Mouse (Mus musculus): ENCODE measurements around the gene Tnp2. TPM values are rescaled to one million over a fixed set of nuclear protein-coding genes. Genes with fewer than 3 reads are reported as not detected.
A peak's percentile ranks its signal among the peaks of the same experiment; 100 is the strongest.
"Not testable (repeated sequence)": the region's sequence is repeated elsewhere in the genome, so short reads cannot be mapped to it uniquely, and the experiment has no call there.

Tnp2 gene
- not detected in 2 replicates for polyA plus RNA-seq (2012; rRNA removed)

DNA sequence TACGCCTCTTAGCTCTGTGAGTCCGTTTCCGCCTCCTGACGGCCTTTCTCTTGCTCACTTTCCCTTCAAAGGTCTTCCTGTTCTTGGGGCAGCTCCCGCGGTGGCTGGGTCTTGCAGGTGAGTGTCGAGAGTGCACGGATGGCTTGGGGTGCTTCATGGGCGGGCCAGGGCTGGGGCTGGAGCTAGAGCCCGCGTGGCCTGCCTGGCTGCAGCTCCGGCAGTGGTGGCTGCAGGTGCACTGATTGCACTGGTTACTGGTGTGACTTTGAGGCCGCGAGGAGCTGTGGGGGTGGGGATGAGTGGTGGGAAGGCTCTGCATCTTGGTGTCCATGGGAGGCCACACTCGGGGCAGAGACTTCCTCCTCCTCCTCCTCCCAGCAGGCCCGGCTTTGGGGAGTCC lies at the start of gene Tnp2:
Gene Tnp2 (minus strand): TSS at position 390 of the 400 bp plus-strand sequence.
- DNase-seq (ENCODE audit: low spot score) = no peak

- no peak for DNase-seq (ENCODE audit: low spot score)
These were observed 49.4 kb upstream of the Tnp2 start for GRCm38 (mm10) chr16:10837903-10838302.

- no peak for DNase-seq (ENCODE audit: low spot score)
These were observed 48.8 kb upstream of the Tnp2 start for GRCm38 (mm10) chr16:10837250-10837649.

DNA sequence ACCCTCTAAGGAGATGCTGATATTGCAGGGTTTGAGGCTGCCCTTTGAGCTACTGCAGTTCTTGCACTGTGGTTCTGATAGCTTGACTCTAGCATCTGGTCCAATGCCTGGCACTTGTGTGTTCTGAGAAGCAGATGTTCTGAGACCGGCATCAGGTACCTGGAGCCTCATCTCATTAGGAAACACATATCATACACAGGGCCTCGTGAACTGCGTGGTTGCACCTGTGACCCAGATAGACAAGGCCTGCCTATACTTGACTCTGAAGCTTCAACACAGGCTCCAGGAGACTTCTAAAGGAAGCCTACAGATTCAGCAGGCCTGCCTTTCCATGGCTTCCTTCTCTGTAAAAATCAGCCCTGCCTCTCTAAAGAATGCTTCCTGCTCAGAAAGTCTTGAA lies 47.9 kb upstream of the Tnp2 start:
- no peak for DNase-seq (ENCODE audit: low spot score)

GRCm38 (mm10) chr16:10834911-10835587 lies 46.6 kb upstream of the Tnp2 start, which contains the start of gene Rmi2:
Gene Rmi2 (plus strand): TSS chr16:10835059.
- DNase-seq (ENCODE audit: low spot score) = peak; percentile 68

DNA sequence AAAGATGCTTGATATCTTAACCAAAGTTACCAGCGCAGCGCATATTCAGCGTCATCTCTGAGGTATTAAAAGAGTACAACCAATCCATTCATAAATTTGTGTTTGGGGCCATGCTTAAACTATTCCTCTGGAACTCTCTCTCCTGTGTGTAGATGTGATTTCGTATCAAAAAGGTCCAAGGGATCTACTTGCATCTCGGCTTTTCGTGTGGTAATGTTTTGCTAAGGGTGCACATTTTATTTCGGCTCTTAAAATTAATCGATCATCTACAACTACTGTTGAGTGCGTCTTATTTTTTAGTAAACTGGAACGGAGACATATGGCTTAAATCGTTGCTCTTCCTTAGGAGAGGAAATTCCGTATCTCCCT lies 46.1 kb upstream of the Tnp2 start:
- DNase-seq (ENCODE audit: low spot score) = no peak

DNA sequence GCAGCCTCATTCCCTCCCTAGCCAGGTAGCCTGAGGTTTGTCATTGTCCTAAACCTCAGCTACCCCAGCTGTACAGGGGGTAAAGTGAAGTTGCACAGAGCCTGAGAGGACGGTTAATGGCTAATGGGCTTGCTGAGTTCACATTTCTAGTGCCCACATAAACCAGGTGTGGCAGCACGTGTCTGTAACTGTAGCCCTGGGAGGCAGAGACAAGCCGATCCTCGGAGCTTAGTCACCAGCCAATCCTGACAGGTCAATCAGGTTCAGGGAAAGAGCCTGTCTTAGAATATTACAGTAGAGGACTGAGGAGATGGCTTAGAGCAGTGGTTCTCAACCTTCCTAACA lies 40.0 kb upstream of the Tnp2 start:
- no peak for DNase-seq (ENCODE audit: low spot score)

- no peak for DNase-seq (ENCODE audit: low spot score)
These were observed 39.5 kb upstream of the Tnp2 start for GRCm38 (mm10) chr16:10827766-10828460.

DNA sequence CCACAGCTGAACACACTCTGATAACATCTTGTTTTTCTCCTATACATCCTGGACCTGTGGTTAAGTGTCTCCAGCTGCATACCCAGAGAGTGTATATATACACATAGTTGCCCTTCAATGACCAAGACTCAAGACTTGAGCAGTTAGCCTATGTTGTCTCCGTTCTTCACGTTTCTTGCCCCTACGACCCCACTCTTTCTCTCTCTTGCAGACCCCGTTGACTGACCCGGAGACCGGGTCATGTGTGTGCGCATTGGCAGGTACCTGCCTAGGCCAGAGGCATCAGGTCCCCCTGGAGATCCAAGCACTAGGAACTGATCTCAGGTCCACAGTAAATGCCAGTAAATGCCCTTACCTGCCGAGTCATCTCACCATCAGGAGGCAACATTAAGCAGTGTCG lies 38.8 kb upstream of the Tnp2 start:
- DNase-seq (ENCODE audit: low spot score) = no peak

- no peak for DNase-seq (ENCODE audit: low spot score)
These were observed 37.4 kb upstream of the Tnp2 start for GRCm38 (mm10) chr16:10825840-10826239.

DNA sequence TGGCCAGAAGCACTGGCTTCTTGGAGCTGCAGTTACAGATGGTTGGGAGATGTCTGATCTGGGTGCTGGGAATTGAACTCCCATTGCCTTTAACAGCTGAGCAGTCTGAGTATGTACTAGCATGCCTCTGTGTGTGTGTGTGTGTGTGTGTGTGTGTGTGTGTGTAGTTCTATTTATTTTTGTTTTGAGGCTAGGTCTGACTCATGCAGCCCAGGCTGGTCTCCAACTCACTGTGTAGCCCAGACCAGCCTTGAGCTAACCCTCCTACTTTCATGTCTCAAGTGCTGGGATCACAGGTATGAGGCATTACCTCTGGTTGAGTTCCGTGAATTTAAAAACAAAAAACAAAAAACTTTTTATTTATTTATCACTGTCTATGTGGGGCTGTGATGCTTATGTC lies 36.1 kb upstream of the Tnp2 start:
- no peak for DNase-seq (ENCODE audit: low spot score)

DNA sequence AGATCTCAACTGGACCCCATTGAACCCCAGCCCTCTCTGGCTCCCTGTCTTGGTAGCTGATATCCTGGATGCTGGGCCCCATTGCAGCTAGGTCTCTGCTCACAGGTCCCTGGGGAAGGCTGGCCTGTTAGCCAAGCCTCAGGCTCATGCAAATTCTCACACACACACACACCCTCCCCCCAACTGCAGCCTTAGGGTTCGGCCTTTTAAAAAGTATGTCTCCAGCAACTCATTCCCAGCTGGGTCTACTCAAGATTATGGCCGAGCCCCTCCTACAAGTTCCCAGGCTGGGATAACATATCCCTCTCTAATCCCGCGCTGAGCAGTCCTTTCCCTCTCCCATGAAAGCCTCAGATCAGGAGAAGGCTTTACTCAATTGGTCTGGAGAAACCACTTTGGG lies 32.9 kb upstream of the Tnp2 start:
- no peak for DNase-seq (ENCODE audit: low spot score)

DNA sequence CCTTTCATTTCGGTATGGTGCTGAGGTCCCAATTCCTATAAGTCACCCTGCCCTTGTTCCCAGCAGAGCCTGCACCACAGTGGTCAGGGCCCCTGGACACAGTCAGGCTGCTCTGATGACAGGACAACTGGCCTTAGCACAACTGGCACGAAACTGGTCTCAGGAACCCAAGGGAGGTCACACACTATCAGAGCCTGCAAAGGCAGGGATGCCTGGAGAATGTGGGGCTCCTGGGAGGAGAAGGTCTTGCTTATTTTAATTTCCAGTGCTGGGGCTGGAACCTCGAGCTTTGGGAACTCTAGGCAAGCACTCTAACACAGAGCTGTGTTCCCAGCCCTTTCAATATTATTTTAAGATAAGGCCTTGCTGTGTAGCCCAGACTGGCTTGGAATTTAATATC lies 31.5 kb upstream of the Tnp2 start:
- no peak for DNase-seq (ENCODE audit: low spot score)

GRCm38 (mm10) chr16:10818579-10819135 lies 30.2 kb upstream of the Tnp2 start:
- no peak for DNase-seq (ENCODE audit: low spot score)

DNA sequence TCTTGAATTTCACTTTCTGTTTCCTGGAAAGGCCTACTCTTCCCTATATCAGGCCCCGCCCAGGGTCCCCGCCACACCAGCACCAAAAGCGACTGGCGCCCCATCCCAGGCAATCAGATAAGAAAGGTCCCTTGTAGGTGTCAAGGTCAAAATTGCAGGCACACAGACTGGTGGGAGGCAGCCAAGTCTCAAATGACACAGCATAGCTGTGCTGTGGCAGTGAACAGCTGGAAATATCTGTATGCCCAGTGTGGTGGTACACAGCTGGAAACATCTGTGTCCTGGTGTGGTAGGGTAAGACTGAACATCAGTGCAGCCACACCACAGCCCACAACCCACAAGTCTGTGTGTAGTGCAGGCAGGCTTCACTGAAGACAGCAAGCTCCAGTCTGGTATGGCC lies 26.4 kb upstream of the Tnp2 start:
- no peak for DNase-seq (ENCODE audit: low spot score)

DNA sequence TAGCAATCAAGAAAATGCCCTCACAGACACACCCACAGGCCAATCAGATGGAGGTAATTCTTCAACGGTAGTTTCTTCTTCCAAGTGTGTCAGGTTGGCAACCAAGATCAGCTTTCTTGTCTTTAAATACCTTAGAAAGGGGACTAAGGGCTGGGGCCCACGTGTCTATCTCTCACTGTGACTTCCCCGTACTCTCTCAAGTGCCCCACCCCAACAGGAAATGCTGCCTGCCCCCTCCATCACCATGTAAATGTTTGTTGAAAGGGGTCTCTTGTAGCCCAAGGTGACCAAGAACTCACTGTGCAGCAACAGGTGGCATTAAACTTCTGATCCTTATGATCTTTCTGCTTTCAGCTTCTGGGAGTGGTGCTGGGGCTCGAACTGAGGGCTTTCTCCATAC lies 25.3 kb upstream of the Tnp2 start:
- no peak for DNase-seq (ENCODE audit: low spot score)

DNA sequence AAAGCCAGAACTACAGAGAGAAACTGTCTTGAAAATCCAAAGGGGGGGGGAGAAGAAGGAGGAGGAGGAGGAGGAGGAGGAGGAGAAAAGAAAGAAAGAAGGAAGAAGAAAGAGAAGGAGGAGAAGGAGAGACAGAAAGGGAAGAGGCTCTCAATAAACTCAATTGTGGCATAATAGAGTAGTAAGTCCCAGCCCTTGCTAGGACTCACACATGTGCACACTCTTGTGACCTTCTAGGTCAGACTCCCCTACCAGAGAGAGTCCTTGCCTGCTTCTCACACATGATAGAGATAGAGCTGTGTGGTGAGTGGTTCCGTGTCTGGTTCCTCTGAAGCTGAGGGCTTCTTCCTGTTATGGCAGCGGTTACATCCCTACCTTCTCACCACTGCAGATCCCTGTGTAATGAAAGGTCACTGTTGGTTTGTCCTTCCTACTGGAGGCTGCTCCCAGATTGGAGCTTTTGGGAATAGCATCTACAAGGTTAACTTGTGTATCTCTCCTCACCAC lies 24.5 kb upstream of the Tnp2 start, which contains the start of gene Gm11172:
Gene Gm11172 (plus strand): TSS at position 51 of the 507 bp plus-strand sequence.
- no peak for DNase-seq (ENCODE audit: low spot score)

GRCm38 (mm10) chr16:10810376-10810775 lies 21.9 kb upstream of the Tnp2 start:
- DNase-seq (ENCODE audit: low spot score) = no peak

DNA sequence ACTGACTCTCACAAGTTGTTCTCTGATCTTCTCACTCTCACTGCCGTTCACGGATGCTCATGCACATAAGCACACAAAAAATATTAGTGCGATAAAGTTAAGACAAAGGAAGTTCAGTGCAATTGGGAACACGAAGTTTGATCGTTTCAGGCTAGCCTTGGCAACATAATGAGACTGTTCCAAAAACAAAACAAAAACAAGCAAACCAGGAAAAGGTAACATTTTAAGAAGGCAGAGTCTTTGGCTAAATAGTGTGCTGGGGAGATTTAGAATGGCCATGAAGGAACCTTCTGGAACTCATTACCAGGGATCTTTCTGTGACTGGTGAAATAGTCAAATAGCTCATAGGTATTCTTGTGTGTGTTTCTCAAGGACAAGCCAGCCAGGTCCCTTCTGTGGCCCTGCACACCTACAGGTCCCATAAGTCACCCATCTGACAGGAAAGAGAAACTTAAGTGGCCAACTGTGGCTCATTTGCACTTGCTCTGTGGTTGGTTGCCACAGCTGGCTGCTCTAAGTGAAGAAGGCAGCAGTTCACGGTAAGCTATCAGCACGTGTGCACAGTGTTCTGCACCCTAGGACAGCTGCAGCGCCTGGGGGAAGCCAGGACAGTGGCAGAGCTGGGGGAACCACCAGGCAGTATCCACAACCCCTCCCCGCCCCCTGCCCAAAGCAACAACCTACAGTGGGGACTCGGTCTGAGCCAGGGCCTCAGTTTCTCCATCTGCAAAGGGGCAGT lies 17.5 kb upstream of the Tnp2 start, which contains the start of gene Prm1:
Gene Prm1 (minus strand): TSS at position 51 of the 739 bp plus-strand sequence.
- no peak for DNase-seq (ENCODE audit: low spot score)

GRCm38 (mm10) chr16:10802420-10802819 lies 14.0 kb upstream of the Tnp2 start:
- not testable (repeated sequence) for DNase-seq (ENCODE audit: low spot score)

DNA sequence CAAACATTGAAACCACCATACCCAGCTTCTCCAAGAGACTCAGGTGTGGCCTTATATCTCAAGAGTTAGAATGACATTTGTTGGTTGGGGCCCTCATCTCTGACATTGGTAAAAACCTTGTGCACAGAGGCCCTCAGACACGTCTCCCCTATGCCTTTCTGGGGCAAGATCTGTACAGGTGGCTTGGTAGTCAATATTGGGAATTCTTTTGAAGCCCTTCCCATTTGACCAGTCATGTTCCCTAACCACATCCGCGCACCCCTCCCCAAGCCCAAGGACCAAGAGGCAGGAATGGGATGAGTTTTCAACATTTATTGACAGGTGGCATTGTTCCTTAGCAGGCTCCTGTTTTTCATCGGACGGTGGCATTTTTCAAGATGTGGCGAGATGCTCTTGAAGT lies 7.6 kb upstream of the Tnp2 start, which contains the start of gene Prm2:
Gene Prm2 (minus strand): TSS at position 101 of the 400 bp plus-strand sequence.
- DNase-seq (ENCODE audit: low spot score) = no peak

DNA sequence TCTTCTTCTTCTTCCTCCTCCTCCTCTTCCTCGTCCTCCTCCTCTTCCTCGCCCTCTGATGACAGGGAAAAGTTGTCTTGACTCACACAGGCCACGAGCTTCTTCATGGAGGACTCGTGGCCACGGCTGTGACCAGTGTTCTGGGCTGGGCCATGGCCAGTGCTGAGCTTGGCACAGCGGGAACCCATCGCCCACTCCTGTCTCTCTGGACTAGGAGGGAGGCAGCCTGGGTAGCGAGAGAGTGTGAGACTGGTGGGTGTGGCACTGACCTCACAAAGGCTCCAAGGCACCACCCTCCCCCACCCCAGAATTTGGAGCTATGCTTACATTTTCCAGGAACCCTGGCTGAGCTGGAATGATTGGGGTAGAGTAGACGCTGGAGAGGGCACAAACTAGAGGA lies 2.2 kb upstream of the Tnp2 start, which contains the start of gene Prm3:
Gene Prm3 (minus strand): TSS at position 213 of the 400 bp plus-strand sequence.
- DNase-seq (ENCODE audit: low spot score) = no peak

Measured in urinary bladder, adult 2 months (tissue).